Mouse (Mus musculus) testis, postnatal 14 days (tissue): ENCODE measurements at regions not wholly inside any gene's neighbourhood (a gene's known extent, or its start where the extent isn't known, plus 50 kb on each side); places are given as distances from the start of the nearest gene placed in this dataset.
A peak's percentile ranks its signal among the peaks of the same experiment; 100 is the strongest.

Experiments
- DNase-seq: peaks from one replicate; pipeline ENCODE4 v3.0.0; 2021; ENCODE audit warnings: low spot score

DNA sequence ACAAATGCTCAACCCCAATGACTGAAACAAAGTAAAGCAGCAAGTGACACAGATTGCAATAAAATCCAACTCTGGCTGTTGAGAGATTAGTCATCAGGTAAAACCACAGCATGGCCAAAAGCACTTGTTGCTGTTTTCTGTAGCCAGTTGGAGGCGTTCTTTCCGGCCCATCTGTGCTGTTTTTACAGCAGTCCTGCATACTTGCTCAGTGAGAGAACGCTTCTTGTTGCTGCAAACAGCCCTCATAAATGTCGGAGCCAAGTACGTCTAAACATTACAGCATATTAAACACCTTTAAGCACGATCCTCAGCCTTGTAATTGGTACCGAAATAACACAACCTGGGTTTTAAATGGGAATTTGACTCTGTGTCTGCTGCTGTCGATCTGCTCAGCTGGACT lies 65.6 kb upstream of the Hs3st3a1 start:
- no peak for DNase-seq

DNA sequence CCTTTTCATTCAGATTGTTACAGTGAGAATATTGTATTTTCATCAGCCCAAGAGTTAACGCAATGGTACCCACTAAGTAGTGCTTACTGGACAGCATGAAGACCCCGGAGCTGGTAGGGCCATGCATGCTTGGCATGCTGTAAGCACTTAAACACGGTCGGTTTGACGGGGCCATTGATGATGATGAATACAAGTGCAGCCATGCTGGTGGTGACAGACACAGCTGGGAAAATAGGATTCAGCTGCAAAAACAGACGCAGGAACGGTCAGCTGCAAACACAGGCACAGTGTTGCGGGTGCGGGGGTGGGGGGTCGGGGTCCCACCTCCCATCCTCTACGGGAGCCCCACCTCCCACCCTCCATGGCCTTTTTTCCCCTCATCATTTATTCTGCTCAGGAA lies 99.7 kb upstream of the Hs3st3a1 start:
- DNase-seq: no peak

GRCm38 (mm10) chr11:64332406-64332805 lies 102.7 kb upstream of the Hs3st3a1 start:
- DNase-seq: no peak

DNA sequence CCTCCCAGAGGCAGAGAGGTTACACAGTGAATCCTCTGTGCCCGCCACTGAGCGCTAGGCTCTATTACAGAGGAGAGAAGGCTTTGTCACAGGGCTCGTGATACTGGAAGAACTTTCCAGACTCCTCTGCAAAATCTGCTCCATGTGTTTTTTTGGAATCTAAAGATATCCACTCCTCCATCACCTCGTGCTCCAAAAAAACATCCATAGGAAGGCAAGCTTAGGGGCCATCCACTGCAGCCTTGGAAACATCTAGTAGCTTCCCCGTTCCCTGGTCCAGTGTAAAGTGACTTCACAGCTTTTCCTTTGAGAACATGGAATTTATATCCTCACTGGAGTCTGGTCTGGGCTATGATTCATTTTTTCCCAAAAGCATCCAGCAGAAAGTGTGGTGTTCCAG lies 103.3 kb upstream of the Hs3st3a1 start:
- no peak for DNase-seq

GRCm38 (mm10) chr11:64329129-64329528 lies 106.0 kb upstream of the Hs3st3a1 start:
- DNase-seq: no peak

DNA sequence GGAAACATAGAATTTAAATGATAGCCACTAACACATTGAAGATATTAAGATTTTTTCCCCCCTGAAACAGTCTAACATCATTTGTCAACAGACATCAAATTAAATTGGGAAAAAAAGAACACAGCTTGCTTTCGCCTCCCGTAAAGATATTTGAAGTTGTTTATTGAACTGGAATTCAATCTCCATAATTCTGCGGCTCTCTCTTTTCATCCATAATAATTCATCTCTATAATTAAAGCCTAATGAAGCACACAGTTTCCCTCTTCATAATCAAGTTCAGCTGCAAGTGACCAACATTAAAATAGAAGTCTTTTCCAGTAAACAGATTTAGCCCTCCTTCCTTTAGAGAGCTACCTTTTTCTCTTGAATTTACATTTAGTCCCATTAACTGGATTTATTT lies 107.4 kb upstream of the Hs3st3a1 start:
- no peak for DNase-seq

GRCm38 (mm10) chr11:64326646-64327045 lies 108.5 kb upstream of the Hs3st3a1 start:
- DNase-seq: no peak

GRCm38 (mm10) chr11:64321900-64322425 lies 113.2 kb upstream of the Hs3st3a1 start:
- DNase-seq: no peak

GRCm38 (mm10) chr11:64317458-64317857 lies 117.7 kb upstream of the Hs3st3a1 start:
- no peak for DNase-seq

GRCm38 (mm10) chr11:64314997-64315396 lies 120.1 kb upstream of the Hs3st3a1 start:
- no peak for DNase-seq

GRCm38 (mm10) chr11:64313241-64313640 lies 121.9 kb upstream of the Hs3st3a1 start:
- DNase-seq: no peak

- no peak for DNase-seq
Measured at GRCm38 (mm10) chr11:64309881-64310280, 125.3 kb upstream of the Hs3st3a1 start.

DNA sequence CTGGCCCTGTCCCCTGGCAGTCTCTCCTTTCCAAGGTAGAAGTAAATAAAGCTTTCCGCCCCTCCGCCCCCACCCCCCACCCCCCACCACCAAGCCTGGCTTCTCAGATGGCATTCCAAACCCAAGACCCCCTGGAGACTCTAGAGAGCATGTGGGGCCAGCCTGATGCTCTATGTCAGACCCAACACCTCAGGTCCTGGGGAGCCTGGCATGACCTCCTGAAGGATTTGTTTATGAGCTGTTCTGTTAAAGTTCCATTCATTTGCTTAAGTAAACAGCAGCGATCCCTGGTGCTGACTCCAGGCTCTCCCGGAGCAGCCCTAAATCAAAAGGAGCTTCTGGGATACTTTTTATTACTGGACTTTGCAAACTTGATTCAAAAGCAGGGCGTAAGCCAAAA lies 137.3 kb upstream of the Hs3st3a1 start:
- no peak for DNase-seq

GRCm38 (mm10) chr11:64288236-64288635 lies 146.9 kb upstream of the Hs3st3a1 start:
- no peak for DNase-seq

- DNase-seq: no peak
Measured at GRCm38 (mm10) chr11:64287499-64287898, 147.6 kb upstream of the Hs3st3a1 start.

DNA sequence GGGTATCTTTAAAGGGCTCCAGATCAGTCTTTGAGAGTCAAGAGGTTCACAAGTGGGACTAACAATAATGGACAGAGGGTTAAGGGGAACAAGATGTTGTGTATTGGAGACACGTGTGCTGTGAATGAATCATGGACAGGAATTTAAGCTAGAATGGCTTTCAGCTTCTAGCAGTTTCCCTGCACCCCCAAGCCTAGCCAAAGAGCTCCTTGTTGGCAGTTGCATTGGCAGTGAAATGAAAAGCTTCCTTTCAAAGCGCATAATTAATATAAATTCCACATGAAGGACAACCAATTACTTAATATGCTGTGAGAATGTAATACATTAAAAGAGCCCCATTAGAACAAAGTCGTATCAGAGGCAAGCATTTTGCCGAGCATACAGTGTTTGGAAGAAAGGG lies 153.4 kb upstream of the Hs3st3a1 start:
- no peak for DNase-seq

- DNase-seq: peak; percentile 5
Measured at GRCm38 (mm10) chr11:64278259-64279003, 156.7 kb upstream of the Hs3st3a1 start.

DNA sequence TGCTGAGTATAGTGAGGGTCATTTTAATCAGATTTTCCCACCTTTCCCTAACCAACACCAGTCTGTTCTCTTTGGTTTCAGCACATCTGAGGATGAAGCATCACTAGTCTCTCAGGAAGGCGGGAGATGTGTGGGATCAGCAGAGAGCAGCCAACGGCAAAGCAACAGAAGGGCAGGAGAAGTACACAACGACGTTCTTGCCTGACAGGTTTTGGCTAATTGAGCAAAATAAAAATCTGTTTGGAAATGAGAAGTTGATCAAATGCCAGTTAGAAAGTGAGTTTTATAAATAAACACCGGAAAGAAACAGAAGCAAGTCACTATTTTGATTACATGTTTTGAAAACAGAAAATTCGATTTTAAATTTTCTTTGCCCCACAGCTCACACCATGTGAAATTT lies 161.4 kb upstream of the Hs3st3a1 start:
- no peak for DNase-seq

GRCm38 (mm10) chr11:64273214-64273613 lies 161.9 kb upstream of the Hs3st3a1 start:
- DNase-seq: no peak

DNA sequence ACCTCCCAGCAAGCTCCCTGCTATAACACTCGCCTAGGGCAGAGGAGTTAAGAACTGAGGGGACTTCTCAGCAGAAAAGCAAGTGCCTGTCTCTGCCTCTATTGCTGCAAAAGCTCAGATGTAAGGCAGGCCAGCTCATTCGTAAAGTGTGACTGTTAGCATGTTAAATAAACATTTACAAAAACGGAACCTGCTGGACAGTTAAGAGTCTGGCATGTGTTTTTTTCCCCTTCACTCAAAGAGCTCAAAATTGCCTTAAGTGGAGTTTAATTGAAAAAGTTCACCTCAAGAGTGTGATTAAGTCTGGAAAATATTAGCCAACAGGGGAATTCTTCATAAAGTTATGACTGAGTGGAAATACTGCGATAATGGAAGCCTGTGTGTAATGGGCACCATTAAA lies 167.0 kb upstream of the Hs3st3a1 start:
- DNase-seq: no peak

GRCm38 (mm10) chr11:64267547-64267946 lies 167.6 kb upstream of the Hs3st3a1 start:
- no peak for DNase-seq

DNA sequence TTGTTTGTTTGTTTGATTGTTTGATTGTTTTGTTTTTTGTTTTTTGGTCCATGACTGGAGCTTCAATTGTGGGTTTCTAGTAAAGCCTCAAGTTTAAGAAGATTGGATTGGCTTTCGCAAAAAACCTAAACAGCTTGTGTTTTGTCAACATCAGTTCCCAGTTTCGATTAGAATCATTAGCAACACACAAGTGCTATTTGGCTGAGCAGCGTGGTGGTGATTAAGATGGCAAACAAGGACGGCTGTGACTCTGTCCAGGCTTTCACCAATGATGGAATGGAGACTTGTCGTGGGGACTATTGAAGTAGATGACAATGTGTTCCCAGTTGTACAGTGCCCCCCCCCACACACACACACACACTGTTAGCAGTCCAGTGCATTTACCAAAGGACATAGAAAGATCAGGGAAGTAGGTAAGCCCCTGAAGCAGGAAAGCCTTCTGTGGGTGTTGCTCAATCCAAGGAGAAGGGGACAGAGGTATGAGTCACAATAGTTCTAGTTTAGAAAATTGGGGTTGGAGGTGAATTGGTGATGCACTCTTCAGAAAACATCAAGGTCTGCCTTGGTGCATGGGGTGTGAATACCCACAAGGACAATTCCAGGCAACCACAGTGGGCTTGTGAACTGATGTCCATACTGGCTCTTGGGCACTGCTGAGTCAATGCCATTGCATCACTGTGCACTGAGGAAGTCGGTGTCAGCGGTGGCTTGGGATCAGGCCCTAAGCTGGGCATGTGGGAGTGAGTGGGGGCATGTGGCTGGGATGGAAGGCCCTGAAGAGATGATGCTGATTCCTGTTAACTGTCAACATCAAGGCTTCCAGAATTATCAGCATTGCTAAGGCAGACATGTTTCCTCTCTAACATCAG lies 174.5 kb upstream of the Cox10 start:
- DNase-seq: no peak

DNA sequence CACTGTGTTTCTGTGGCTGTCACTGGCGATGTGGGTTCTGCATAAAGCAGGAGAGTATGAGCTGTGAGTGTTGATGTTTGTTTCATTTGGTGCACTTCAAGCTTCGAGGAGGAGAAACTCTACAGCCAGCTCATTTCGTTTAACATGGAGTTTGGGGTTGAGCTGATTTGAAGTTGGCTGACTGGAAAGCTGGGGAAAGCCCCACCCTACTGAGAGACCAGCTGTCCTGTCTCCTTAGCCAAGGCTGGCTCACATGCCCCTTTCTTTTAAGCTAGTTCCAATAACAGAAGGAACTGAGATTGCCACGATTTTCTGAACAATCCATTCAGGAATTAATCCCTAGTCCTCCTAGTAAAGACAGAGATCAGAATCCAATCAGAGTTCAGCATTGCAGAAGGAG lies 157.6 kb upstream of the Cox10 start:
- no peak for DNase-seq
